Mouse (Mus musculus): ENCODE data around the gene Gpr176. TPM values are rescaled to one million over a fixed set of nuclear protein-coding genes. Genes with fewer than 3 reads are reported as not detected.

The Gpr176 gene
- polyA plus RNA-seq, 1 experiment from 2014 or later, result 0.39 TPM

- peaks cover 3% of the 10 kb centered on the region; the same call in 1 of the 2 replicates for H3K4me1 ChIP-seq (replicated peaks; ENCODE audit: control insufficient read depth, insufficient read depth)
- WGBS, result 73% methylated on average over 8 of the region's 8 CpGs
- H3K4me3 ChIP-seq (ENCODE audit: low read depth, low read length), result no peak overlapping the region
- no peak overlapping the region for H3K9ac ChIP-seq (ENCODE audit: low read length)
- H3K27ac ChIP-seq (replicated peaks), result no peak overlapping the region
- no peak for ATAC-seq (ENCODE audit: low FRiP score, low TSS enrichment)
- DNase-seq (ENCODE audit: low spot score), result no peak
- no peaks in the 10 kb centered on the region for H3K9me3 ChIP-seq (ENCODE audit: control insufficient read depth, low read length)
- H3K36me3 ChIP-seq (ENCODE audit: control insufficient read depth, insufficient read depth, low read length), result no peaks in the 10 kb centered on the region
- H3K4me2 ChIP-seq (replicated peaks; ENCODE audit: low read depth), result peak overlapping the region; percentile 57; the same call in 1 of the 2 replicates
- TF ChIP-seq CTCF (IDR thresholded peaks at IDR 0.05; ENCODE audit: low read depth) (no peak), EP300 (optimal IDR thresholded peaks at IDR 0.05) (no peak)
- no peaks in the 10 kb centered on the region for H3K27me3 ChIP-seq (ENCODE audit: control insufficient read depth, insufficient read depth, low read length)
Measured at GRCm38 (mm10) chr2:118257094-118257493, 116.1 kb downstream of the Gpr176 start.

- TF ChIP-seq CTCF (IDR thresholded peaks at IDR 0.05; ENCODE audit: low read depth) (peak; percentile 5; the same call in 1 of the 2 replicates), EP300 (optimal IDR thresholded peaks at IDR 0.05) (no peak)
- DNase-seq (ENCODE audit: low spot score) (peak; percentile 87), ATAC-seq (ENCODE audit: low FRiP score, low TSS enrichment) (peak; percentile 97)
- Histone ChIP-seq H3K9ac (ENCODE audit: low read length) (peak within 1 kb of the TSS; percentile 45; the same call in 1 of the 2 replicates), H3K9me3 (ENCODE audit: control insufficient read depth, low read length) (no peaks in the 10 kb centered on the region), H3K36me3 (ENCODE audit: control insufficient read depth, insufficient read depth, low read length) (no peaks in the 10 kb centered on the region), H3K4me3 (ENCODE audit: low read depth, low read length) (peak within 1 kb of the TSS; percentile 39), H3K27me3 (ENCODE audit: control insufficient read depth, insufficient read depth, low read length) (no peaks in the 10 kb centered on the region), H3K27ac (replicated peaks) (no peak within 1 kb of the TSS), H3K4me2 (replicated peaks; ENCODE audit: low read depth) (peak within 1 kb of the TSS; percentile 57), H3K4me1 (replicated peaks; ENCODE audit: control insufficient read depth, insufficient read depth) (peaks cover 3% of the 10 kb centered on the region; the same call in 1 of the 2 replicates)
- WGBS, result 7% methylated on average over 25 of the region's 25 CpGs
Measured at GRCm38 (mm10) chr2:118256621-118257053, 116.6 kb downstream of the Gpr176 start, which contains the start of gene Fsip1. TSS of gene Fsip1 (minus strand) at chr2:118256966.

- 31% methylated on average over 8 of the region's 8 CpGs for WGBS
- ATAC-seq (ENCODE audit: low FRiP score, low TSS enrichment), result no peak
Measured at GRCm38 (mm10) chr2:118254516-118254915, 118.7 kb downstream of the Gpr176 start.

GRCm38 (mm10) chr2:118248966-118249365, 124.3 kb downstream of the Gpr176 start:
- no peak overlapping the region for H3K4me2 ChIP-seq (replicated peaks; ENCODE audit: low read depth)
- H3K36me3 ChIP-seq (ENCODE audit: control insufficient read depth, insufficient read depth, low read length), result no peaks in the 10 kb centered on the region
- WGBS, result 51% methylated on average over 12 of the region's 12 CpGs
- H3K27ac ChIP-seq (replicated peaks), result no peak overlapping the region
- no peaks in the 10 kb centered on the region for H3K27me3 ChIP-seq (ENCODE audit: control insufficient read depth, insufficient read depth, low read length)
- DNase-seq (ENCODE audit: low spot score) (no peak), ATAC-seq (ENCODE audit: low FRiP score, low TSS enrichment) (no peak)
- no peak for TF ChIP-seq EP300 (optimal IDR thresholded peaks at IDR 0.05)
- no peak for TF ChIP-seq CTCF (IDR thresholded peaks at IDR 0.05; ENCODE audit: low read depth)
- no peaks in the 10 kb centered on the region for H3K9me3 ChIP-seq (ENCODE audit: control insufficient read depth, low read length)
- no peaks in the 10 kb centered on the region for H3K4me1 ChIP-seq (replicated peaks; ENCODE audit: control insufficient read depth, insufficient read depth)
- H3K4me3 ChIP-seq (ENCODE audit: low read depth, low read length), result no peak overlapping the region
- H3K9ac ChIP-seq (ENCODE audit: low read length), result no peak overlapping the region

More at GRCm38 (mm10) chr2:118254516-118254915, 118.7 kb downstream of the Gpr176 start:
- Histone ChIP-seq H3K27ac (replicated peaks) (no peak overlapping the region), H3K4me1 (replicated peaks; ENCODE audit: control insufficient read depth, insufficient read depth) (peaks cover 3% of the 10 kb centered on the region; the same call in 1 of the 2 replicates), H3K9ac (ENCODE audit: low read length) (no peak overlapping the region), H3K36me3 (ENCODE audit: control insufficient read depth, insufficient read depth, low read length) (no peaks in the 10 kb centered on the region), H3K4me3 (ENCODE audit: low read depth, low read length) (no peak overlapping the region), H3K27me3 (ENCODE audit: control insufficient read depth, insufficient read depth, low read length) (no peaks in the 10 kb centered on the region), H3K9me3 (ENCODE audit: control insufficient read depth, low read length) (no peaks in the 10 kb centered on the region), H3K4me2 (replicated peaks; ENCODE audit: low read depth) (no peak overlapping the region)
- DNase-seq (ENCODE audit: low spot score), result no peak
- TF ChIP-seq EP300 (optimal IDR thresholded peaks at IDR 0.05) (no peak), CTCF (IDR thresholded peaks at IDR 0.05; ENCODE audit: low read depth) (no peak)

GRCm38 (mm10) chr2:118248016-118248415, 125.2 kb downstream of the Gpr176 start:
- Histone ChIP-seq H3K9ac (ENCODE audit: low read length) (no peak overlapping the region), H3K9me3 (ENCODE audit: control insufficient read depth, low read length) (no peaks in the 10 kb centered on the region), H3K4me3 (ENCODE audit: low read depth, low read length) (no peak overlapping the region), H3K36me3 (ENCODE audit: control insufficient read depth, insufficient read depth, low read length) (no peaks in the 10 kb centered on the region), H3K27ac (replicated peaks) (no peak overlapping the region), H3K4me1 (replicated peaks; ENCODE audit: control insufficient read depth, insufficient read depth) (no peaks in the 10 kb centered on the region), H3K27me3 (ENCODE audit: control insufficient read depth, insufficient read depth, low read length) (no peaks in the 10 kb centered on the region), H3K4me2 (replicated peaks; ENCODE audit: low read depth) (no peak overlapping the region)
- TF ChIP-seq EP300 (optimal IDR thresholded peaks at IDR 0.05) (no peak), CTCF (IDR thresholded peaks at IDR 0.05; ENCODE audit: low read depth) (no peak)
- no peak for ATAC-seq (ENCODE audit: low FRiP score, low TSS enrichment)
- 40% methylated on average over 2 of the region's 2 CpGs for WGBS
- no peak for DNase-seq (ENCODE audit: low spot score)

GRCm38 (mm10) chr2:118245914-118246313, 127.3 kb downstream of the Gpr176 start:
- H3K4me2 ChIP-seq (replicated peaks; ENCODE audit: low read depth), result no peak overlapping the region
- H3K27me3 ChIP-seq (ENCODE audit: control insufficient read depth, insufficient read depth, low read length), result no peaks in the 10 kb centered on the region
- TF ChIP-seq CTCF (IDR thresholded peaks at IDR 0.05; ENCODE audit: low read depth), result peak; percentile 91
- TF ChIP-seq EP300 (optimal IDR thresholded peaks at IDR 0.05), result no peak
- H3K4me1 ChIP-seq (replicated peaks; ENCODE audit: control insufficient read depth, insufficient read depth), result no peaks in the 10 kb centered on the region
- no peaks in the 10 kb centered on the region for H3K9me3 ChIP-seq (ENCODE audit: control insufficient read depth, low read length)
- DNase-seq (ENCODE audit: low spot score), result peak; percentile 77
- no peaks in the 10 kb centered on the region for H3K36me3 ChIP-seq (ENCODE audit: control insufficient read depth, insufficient read depth, low read length)
- H3K4me3 ChIP-seq (ENCODE audit: low read depth, low read length), result no peak overlapping the region
- 0 out of 2 replicates have a peak, but pooled peaks have one; percentile 29 for ATAC-seq (ENCODE audit: low FRiP score, low TSS enrichment)
- 12% methylated on average over 10 of the region's 10 CpGs for WGBS
- H3K27ac ChIP-seq (replicated peaks), result no peak overlapping the region
- no peak overlapping the region for H3K9ac ChIP-seq (ENCODE audit: low read length)

Data from stomach, postnatal 0 days (tissue).